Mouse (Mus musculus) spleen, postnatal 36 days (tissue): ENCODE measurements around the gene Nfasc.

Experiments used
- DNase-seq, 2 experiments: peaks; one replicate each; pipeline ENCODE4 v3.0.0; 2022; ENCODE audit warnings: low spot score in 2 of 2, mixed read lengths in 1 of 2

Gene Nfasc

DNA sequence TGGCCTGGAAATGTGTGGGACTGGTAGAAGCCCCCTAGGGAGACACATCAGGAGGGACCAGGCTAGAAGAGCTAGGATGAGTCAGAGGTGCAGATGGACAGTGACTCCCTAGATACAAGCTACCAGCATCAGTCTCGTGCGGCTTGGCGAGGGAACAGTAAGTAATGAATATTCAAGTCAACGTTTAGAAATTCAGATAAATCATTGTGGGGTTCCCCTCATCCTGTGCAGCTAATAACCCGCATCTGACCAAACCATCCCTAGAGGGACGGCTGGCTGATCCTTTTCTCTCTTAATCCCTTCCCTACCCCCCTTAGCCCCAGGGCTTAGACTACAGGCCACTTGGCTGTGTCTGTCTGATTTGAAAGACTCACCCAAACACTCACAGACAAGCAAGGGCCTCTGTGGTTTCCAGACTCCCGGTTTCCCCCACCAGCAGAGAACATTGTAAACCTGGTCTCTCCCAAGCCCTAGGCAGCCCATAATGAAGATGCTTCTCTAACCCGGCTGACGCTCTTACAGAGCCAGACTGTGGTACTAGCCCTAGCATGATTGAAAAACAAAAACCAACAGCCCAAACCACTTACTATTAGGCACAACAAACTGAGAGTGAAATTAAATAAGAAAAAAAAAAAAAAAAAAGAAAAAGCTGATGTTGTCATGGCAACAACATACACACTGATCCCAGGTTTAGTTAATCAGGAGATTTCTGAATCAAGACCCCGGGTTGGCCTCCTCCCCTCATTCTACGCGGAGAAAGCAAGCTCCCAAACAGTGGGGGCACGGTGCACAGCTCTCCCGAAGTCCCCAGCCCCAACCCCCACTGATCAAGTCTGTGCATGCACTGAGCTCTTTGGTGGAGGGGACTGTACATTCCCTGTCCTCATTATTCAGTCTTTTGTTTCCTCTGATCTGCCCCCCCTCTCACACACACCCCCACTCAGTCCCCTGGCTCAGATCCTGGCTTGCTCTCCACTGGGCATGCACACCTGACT, 159.5 kb downstream of the Nfasc start:
- no peak for DNase-seq

- no peak for DNase-seq
Measured at GRCm38 (mm10) chr1:132580063-132580462, 161.5 kb downstream of the Nfasc start.

- no peak for DNase-seq
Measured at GRCm38 (mm10) chr1:132576845-132577244, 164.8 kb downstream of the Nfasc start.

- DNase-seq = no peak
Measured at GRCm38 (mm10) chr1:132572851-132573250, 168.7 kb downstream of the Nfasc start.

- DNase-seq = no peak
Measured at GRCm38 (mm10) chr1:132571613-132572012, 170.0 kb downstream of the Nfasc start.

DNA sequence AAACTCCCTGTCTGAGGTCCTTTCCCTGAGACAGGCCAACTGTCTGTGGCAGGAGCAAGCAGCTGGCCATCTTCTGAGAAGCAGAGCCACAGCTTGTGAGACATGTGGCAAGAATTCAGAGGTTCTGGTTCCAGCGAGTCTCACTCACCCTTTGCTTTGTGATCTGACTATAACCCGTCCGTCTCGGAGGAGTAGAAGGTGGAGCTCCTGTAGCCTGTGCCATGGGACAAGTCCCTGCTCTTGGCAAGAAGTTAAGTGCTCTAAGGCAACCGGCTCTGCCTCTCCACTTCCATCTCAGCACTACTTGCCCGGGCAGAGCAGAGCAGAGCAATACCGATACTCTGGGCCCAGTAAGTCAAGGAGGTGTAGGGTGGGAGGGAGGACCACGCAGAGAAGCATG, 170.7 kb downstream of the Nfasc start:
- DNase-seq = no peak

DNA sequence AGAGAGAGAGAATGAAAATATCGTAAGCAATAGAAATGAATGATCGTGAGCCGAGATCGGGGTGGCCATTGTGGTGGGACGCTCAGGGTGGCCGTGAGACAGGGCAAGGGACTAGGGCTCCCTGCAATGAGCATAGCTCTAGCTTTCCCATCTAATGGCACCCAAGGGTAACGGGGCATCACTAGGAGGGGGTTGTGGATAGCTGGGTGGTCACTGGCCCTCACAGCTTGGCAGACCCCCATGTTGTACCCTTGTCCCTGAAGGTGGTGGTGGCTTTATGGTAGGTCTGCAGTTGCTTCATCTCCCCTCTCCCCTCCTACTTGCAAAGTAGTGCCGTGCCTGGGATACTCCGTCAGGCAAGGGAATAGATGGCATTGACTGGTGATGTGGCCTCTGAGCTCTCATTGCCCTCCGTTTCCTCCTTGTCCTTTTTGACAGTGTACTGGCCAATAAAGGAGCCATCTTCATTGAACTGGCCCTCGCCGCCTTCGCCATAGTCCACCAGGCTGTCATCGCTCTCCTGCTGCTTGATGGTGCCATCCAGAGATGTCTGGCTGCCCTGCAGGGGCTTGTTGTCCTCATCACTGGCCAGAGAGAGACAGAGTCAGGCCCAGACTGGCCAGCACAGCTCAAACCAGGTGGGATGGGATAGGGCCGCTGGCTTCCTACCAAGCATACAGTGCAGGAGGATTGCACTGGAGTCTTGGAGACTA, 171.4 kb downstream of the Nfasc start:
- no peak for DNase-seq

- DNase-seq = no peak
Measured at GRCm38 (mm10) chr1:132569516-132569915, 172.1 kb downstream of the Nfasc start.

DNA sequence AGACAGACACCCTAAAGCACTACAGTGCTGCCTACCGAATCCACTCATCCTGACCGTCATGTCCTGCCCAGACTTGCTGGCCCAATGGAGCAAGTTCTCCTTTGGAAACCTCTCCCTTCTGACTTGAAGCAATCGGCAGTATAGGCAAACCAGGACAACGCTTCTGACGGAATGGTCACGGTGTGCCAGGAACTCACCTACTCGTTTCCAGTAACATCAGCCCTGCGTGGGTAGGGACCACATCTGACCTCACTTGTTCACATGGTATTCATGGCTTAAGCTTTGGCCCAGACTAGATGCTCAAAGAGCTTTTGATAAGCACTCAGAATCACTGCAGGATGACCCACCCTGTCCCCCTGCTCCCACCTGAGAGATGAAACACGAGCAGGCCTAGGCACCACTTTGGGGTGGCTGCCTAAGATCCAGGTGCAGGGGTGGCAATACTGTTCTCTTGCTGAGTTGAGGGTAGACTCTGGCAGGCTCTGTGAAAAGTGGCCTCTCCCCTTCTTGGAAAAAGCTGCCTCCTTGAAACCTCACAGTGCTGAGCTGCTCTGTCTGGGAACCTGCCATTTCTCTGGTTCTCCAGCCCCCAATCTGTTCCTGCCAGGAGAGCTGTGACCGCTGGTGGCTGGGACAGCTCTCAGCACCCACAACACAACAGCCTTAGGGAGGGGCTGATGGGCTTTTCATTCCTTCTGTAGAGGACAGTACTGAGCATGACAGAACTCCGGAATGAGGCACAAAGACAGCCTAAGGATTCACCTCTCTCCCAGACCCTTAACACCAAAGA, 174.1 kb downstream of the Nfasc start:
- DNase-seq = no peak

- no peak for DNase-seq
Measured at GRCm38 (mm10) chr1:132565766-132566165, 175.8 kb downstream of the Nfasc start.

DNA sequence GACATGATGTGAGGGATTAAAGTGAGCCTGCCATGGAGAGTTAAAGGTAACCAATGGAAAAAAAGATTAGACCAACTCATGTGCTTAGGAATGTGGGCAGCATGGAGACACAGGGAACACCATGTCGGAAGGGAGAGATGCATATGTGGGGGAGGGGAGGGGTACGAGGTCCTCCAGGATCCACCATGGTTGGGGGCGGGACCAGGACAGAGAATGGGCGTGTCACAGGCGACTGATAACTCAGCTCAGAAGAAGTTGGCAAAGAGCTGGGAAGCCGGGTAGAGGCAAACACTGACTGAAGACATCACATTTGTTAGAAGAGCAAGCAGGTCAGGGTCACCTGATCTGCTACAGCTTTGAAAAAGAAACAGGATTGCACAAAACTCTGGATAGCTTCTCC, 176.7 kb downstream of the Nfasc start:
- no peak for DNase-seq

- no peak for DNase-seq
Measured at GRCm38 (mm10) chr1:132562337-132562795, 179.2 kb downstream of the Nfasc start.

- DNase-seq = no peak
Measured at GRCm38 (mm10) chr1:132560907-132561700, 180.5 kb downstream of the Nfasc start.

DNA sequence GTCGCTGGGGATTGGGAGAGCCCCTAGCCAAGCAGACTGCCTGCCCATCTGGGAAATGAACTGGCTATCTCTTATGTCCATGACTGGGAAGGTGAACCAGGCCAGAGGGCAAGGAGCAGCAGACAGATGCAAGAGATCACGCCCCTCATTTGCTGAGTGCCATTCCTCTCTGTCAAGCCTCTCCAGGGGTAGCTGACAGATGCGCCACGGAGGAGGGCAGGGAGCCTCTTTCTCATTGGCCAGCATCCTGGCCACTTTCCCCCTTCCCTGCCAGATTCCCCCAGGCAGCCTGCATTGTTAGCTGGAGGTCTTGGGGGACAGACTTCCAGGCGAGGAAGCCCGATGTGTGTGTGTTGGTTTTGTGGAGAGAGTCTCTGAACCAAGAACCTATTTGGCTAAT, 182.6 kb downstream of the Nfasc start:
- no peak for DNase-seq

- no peak for DNase-seq
Measured at GRCm38 (mm10) chr1:132557901-132558631, 183.5 kb downstream of the Nfasc start.

DNA sequence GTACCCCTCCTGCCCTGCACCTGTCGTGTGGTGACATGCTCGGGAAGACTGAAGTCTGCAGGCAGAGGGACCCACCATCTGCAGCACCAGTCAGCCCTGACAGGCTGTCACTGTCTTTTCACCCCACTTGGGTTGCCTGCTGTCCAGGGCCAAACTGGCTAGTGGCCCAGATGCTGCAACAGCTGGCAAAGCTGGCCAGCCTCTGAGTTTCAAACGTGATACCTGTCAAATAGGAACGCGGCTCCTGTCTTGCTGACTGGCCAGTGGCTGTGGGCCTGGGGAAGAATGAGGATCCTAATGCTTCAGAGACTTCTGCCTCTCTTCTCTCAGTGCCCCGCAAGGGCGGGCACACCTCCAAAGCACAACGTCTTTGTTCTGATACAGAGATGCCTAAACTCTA, 197.8 kb downstream of the Nfasc start:
- DNase-seq = no peak

- peak in 1 of 2 experiments; percentile 20 for DNase-seq
Measured at GRCm38 (mm10) chr1:132542762-132543306, 198.8 kb downstream of the Nfasc start, which contains the start of gene Cntn2. Gene Cntn2 (minus strand): TSS chr1:132543256.

DNA sequence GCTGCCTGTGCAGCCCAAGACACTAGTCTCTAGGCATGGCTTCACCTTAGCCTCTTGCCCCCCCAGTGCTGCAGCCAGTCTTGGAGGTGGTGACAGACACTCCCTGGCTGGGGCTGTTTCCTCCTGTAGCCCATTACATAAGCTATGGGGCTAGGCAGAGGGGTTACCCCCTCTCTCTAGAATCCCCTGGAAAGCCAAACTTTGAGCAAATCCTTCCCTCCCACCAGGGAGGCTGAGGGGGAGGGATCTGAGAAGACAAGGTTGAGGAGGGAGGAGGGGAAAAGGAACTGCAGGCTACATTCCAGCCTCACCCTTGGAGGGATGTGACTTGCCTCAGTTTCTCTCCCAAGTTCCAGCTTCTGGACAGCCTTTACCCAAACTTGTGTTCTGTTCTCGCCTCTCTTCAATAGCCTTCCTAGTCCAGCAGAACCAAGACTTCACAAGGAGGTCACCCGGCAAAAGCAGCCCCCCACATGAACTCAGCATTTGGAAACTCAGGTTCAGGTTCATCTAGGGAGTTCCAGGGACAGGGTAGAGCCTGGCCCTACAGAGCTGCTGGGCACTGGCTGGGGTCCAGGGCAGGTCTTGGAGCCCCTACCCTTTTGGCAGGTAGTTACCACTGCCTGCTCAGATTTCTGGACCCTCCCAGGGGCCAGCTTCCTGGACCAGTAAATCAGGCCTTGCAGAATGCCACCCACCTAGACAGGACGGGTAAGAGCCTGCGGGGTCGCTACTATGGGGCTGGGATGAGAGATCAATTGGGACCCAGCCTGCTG, 199.6 kb downstream of the Nfasc start:
- no peak for DNase-seq

- DNase-seq = peak; percentile 45 to 53
Measured at GRCm38 (mm10) chr1:132541171-132541823, 200.3 kb downstream of the Nfasc start.
